Mouse (Mus musculus): ENCODE measurements around the gene Cd47.

DNA sequence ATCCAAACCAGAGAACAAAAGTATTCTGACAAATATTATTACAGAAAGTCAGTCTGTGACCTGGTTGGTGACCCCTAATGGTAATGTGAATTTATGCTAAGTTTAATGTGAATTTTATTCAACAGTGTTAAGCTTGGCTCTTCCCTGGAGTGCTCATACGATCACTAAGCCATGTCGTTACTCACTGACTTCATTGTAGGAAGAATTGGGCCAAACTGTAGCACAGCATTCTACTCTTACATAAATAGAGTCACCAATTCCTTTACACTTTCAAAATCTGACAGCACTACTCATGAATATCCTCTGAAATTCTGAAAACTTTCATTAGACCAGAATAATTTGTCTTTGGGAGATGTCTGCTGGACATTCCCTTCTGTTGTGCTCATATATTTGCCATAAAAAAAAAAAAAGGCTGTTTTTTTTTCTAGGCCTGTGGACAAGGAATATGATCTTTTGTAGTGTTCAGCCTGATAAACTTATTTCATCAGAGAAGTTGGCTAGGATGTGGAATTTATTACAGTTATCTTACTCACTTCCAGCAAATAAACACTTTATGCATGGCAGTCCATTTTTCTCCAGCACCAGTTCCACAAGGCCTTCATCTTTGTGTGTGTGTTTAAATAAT, 88.8 kb downstream of the Cd47 start:
- TF ChIP-seq CTCF (IDR thresholded peaks at IDR 0.05; ENCODE audit: low read depth, low read length) (no peak), POLR2A (IDR thresholded peaks at IDR 0.05; ENCODE audit: extremely low read depth, insufficient read depth, low read length) (no peak)

All from liver, adult 2 months (tissue).